Mouse (Mus musculus) spleen, adult 2 months (tissue): ENCODE measurements at regions not wholly inside any gene's neighbourhood (a gene's known extent, or its start where the extent isn't known, plus 50 kb on each side); places are given as distances from the start of the nearest gene placed in this dataset.

Source experiments
- DNase-seq, 2 experiments: peaks; one replicate each; pipeline versions ENCODE4 v3.0.0 to v3.0.0-alpha.2; 2012 to 2021; ENCODE audit warnings: low spot score in 2 of 2, low read depth in 1 of 2
- H3K27ac ChIP-seq: fragments of 200-500 bp; 2 replicates; pipeline ENCODE4 v1.5.1; 2012; ENCODE audit warnings: low read length, inconsistent platforms; ENCODE audit not compliant: insufficient read depth
- H3K27me3 ChIP-seq: fragments of 200-500 bp; 2 replicates; pipeline ENCODE4 v1.6.1; 2012; ENCODE audit warnings: mild to moderate bottlenecking, moderate library complexity, low read length, inconsistent platforms; ENCODE audit not compliant: control insufficient read depth, insufficient read depth
- H3K36me3 ChIP-seq: fragments of 200-500 bp; 2 replicates; pipeline ENCODE4 v1.6.1; 2012; ENCODE audit warnings: mild to moderate bottlenecking, low read length, inconsistent platforms; ENCODE audit not compliant: control insufficient read depth, insufficient read depth
- H3K4me1 ChIP-seq: fragments of 200-500 bp; 2 replicates; pipeline ENCODE4 v1.6.1; 2011; ENCODE audit warnings: inconsistent platforms; ENCODE audit not compliant: control insufficient read depth, insufficient read depth, insufficient read length
- H3K4me3 ChIP-seq: fragments of 200-500 bp; 2 replicates; pipeline ENCODE4 v1.5.1; 2011; ENCODE audit warnings: mild to moderate bottlenecking, inconsistent platforms; ENCODE audit not compliant: insufficient read depth, insufficient read length; ENCODE audit errors: extremely low read depth
- CTCF ChIP-seq: fragments of 200-500 bp; IDR thresholded peaks from 2 replicates; pipeline ENCODE4 v1.5.1; 2011; ENCODE audit warnings: mild to moderate bottlenecking, inconsistent platforms; ENCODE audit not compliant: insufficient read depth, insufficient read length, insufficient replicate concordance; ENCODE audit errors: extremely low read depth
- POLR2A ChIP-seq: fragments of 200-500 bp; IDR thresholded peaks from 2 replicates; pipeline ENCODE4 v1.6.1; 2011; ENCODE audit warnings: low read depth, low read length, inconsistent platforms
- WGBS: fragments of 180-500 bp; shearing (Covaris S2); methylation state at CpG from one replicate; pipeline ENCODE4 v1.1.7; 2018; 5-methylcytosine and 5-hydroxymethylcytosine counted together

- Histone ChIP-seq H3K36me3 (no peaks in the 10 kb centered on the region), H3K27ac (no peak overlapping the region), H3K27me3 (no peaks in the 10 kb centered on the region), H3K4me3 (no peak overlapping the region), H3K4me1 (no peaks in the 10 kb centered on the region)
- TF ChIP-seq POLR2A (no peak), CTCF (no peak)
- no peak for DNase-seq
- 73% methylated on average over 2 of the region's 2 CpGs for WGBS
Observed at GRCm38 (mm10) chr13:55948144-55948543, 112.2 kb upstream of the Pitx1 start.

- Histone ChIP-seq H3K27me3 (no peaks in the 10 kb centered on the region), H3K36me3 (no peaks in the 10 kb centered on the region), H3K27ac (no peak overlapping the region), H3K4me1 (no peaks in the 10 kb centered on the region), H3K4me3 (no peak overlapping the region)
- no peak for TF ChIP-seq CTCF
- TF ChIP-seq POLR2A, result no peak
- DNase-seq, result no peak
- 92% methylated on average over 9 of the region's 9 CpGs for WGBS
Observed at GRCm38 (mm10) chr13:55937417-55937816, 101.4 kb upstream of the Pitx1 start.

GRCm38 (mm10) chr13:55937000-55937399 is 101.0 kb upstream of the Pitx1 start:
- DNase-seq, result no peak

GRCm38 (mm10) chr13:55930637-55931036 is 94.6 kb upstream of the Pitx1 start:
- no peak overlapping the region for H3K4me3 ChIP-seq
- DNase-seq, result no peak
- H3K36me3 ChIP-seq, result no peaks in the 10 kb centered on the region
- H3K27ac ChIP-seq, result no peak overlapping the region
- no peaks in the 10 kb centered on the region for H3K4me1 ChIP-seq
- WGBS, result 89% methylated on average over 11 of the region's 11 CpGs
- TF ChIP-seq CTCF, result no peak
- TF ChIP-seq POLR2A, result no peak
- H3K27me3 ChIP-seq, result no peaks in the 10 kb centered on the region

More at GRCm38 (mm10) chr13:55937000-55937399, 101.0 kb upstream of the Pitx1 start:
- Histone ChIP-seq H3K27ac (no peak overlapping the region), H3K36me3 (no peaks in the 10 kb centered on the region), H3K27me3 (no peaks in the 10 kb centered on the region), H3K4me1 (no peaks in the 10 kb centered on the region), H3K4me3 (no peak overlapping the region)
- 88% methylated on average over 9 of the region's 9 CpGs for WGBS
- no peak for TF ChIP-seq CTCF
- no peak for TF ChIP-seq POLR2A

DNA sequence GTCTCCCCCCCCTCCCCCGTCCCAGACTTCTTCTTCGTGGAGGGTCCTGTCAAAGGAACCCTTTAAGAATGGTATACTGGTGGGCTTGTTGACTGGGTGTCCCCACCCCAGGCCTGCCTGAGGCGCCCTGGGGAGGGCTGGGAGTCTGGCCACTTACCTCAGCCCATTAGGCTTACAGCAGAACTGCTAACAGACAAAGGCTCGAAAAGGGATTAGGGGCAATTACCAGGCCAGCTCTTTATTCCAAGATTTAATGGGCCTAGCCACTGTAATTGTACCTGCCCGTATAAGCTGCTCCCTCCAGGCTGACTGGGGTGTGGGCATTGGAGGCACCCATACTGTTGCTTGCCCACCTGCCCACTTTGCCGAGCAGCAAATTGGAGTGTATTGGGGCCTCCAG is 93.8 kb upstream of the Pitx1 start:
- H3K27me3 ChIP-seq, result no peaks in the 10 kb centered on the region
- no peak overlapping the region for H3K4me3 ChIP-seq
- H3K27ac ChIP-seq, result no peak overlapping the region
- whole genome bisulfite sequencing, result 84% methylated on average over 6 of the region's 6 CpGs
- H3K36me3 ChIP-seq, result no peaks in the 10 kb centered on the region
- no peak for TF ChIP-seq CTCF
- no peak for TF ChIP-seq POLR2A
- DNase-seq, result no peak
- H3K4me1 ChIP-seq, result no peaks in the 10 kb centered on the region

GRCm38 (mm10) chr13:55923505-55924136 is 87.6 kb upstream of the Pitx1 start:
- Histone ChIP-seq H3K4me3 (no peak overlapping the region), H3K27ac (no peak overlapping the region), H3K36me3 (no peaks in the 10 kb centered on the region), H3K4me1 (no peaks in the 10 kb centered on the region), H3K27me3 (no peaks in the 10 kb centered on the region)
- TF ChIP-seq POLR2A, result no peak
- no peak for TF ChIP-seq CTCF
- WGBS, result 30% methylated on average over 7 of the region's 7 CpGs
- no peak for DNase-seq

DNA sequence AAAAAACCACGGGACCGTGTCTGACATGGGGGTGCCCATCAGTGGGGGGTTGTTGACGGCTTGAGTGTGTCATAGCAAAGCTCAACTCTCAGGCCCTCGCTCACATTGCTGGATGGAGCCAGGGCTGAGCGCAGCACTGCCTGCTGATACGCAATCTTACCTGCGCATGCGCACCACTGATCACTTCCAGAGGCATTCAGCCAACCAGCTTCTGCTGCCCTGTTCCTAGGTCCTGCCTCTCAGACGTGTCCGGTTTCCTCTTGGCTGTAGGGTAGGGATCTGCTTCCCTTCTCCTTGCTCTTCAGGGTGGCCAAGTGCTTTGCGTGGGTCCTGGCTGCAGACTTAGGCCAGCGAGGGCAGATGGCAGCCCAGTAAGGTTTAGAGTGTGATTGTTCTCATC is 81.3 kb upstream of the Pitx1 start:
- 90% methylated on average over 12 of the region's 12 CpGs for WGBS
- H3K36me3 ChIP-seq, result no peaks in the 10 kb centered on the region
- no peak overlapping the region for H3K27ac ChIP-seq
- TF ChIP-seq POLR2A (no peak), CTCF (no peak)
- DNase-seq, result no peak
- no peaks in the 10 kb centered on the region for H3K27me3 ChIP-seq
- no peaks in the 10 kb centered on the region for H3K4me1 ChIP-seq
- H3K4me3 ChIP-seq, result no peak overlapping the region
